Mouse (Mus musculus) heart, embryonic 10.5 days (tissue): ENCODE data around the gene Xrn2. TPM values are rescaled to one million over a fixed set of nuclear protein-coding genes. Genes with fewer than 3 reads are reported as not detected.
A peak's percentile ranks its signal among the peaks of the same experiment; 100 is the strongest.
"Not testable (repeated sequence)": the region's sequence is repeated elsewhere in the genome, so short reads cannot be mapped to it uniquely, and the experiment has no call there.

Experiments used
- DNase-seq: peaks from one replicate; pipeline ENCODE4 v3.0.0-alpha.2; 2017; ENCODE audit warnings: low spot score
- H3K27ac ChIP-seq: fragments of 300-500 bp; sonication (generic); 2 replicates; pipeline ENCODE4 v1.5.1; 2016; ENCODE audit warnings: mild to moderate bottlenecking
- H3K27me3 ChIP-seq: fragments of 300-500 bp; sonication (generic); 2 replicates; pipeline ENCODE4 v1.6.1; 2016; ENCODE audit warnings: mild to moderate bottlenecking; ENCODE audit not compliant: poor library complexity, insufficient read depth, severe bottlenecking
- H3K36me3 ChIP-seq: fragments of 300-500 bp; sonication (generic); 2 replicates; pipeline ENCODE4 v1.6.1; 2016; ENCODE audit warnings: mild to moderate bottlenecking, moderate library complexity
- H3K4me1 ChIP-seq: fragments of 300-500 bp; sonication (generic); 2 replicates; pipeline ENCODE4 v1.6.1; 2016; ENCODE audit warnings: mild to moderate bottlenecking
- H3K4me3 ChIP-seq: fragments of 300-500 bp; sonication (generic); 2 replicates; pipeline ENCODE4 v1.5.1; 2016; ENCODE audit warnings: mild to moderate bottlenecking, moderate library complexity
- H3K9me3 ChIP-seq: fragments of 300-500 bp; sonication (generic); 2 replicates; pipeline ENCODE4 v1.6.1; 2016; ENCODE audit warnings: mild to moderate bottlenecking, moderate library complexity
- WGBS: fragments of 180-500 bp; shearing (Covaris S2); methylation state at CpG from one replicate; pipeline ENCODE4 v1.1.7; 2016; 5-methylcytosine and 5-hydroxymethylcytosine counted together
- polyA plus RNA-seq: library from polyadenylated mRNA; unstranded; fragments of >200 nt; fragmentation: Nextera tagmentation; extraction: Ambion mirVana; gene quantifications from 2 replicates; pipeline ENCODE4 v1.2.1, GENCODE M21; 2016

Xrn2 gene
- polyA plus RNA-seq, 1 experiment from 2014 or later = 74.8 TPM

- Histone ChIP-seq H3K36me3 (peaks cover 11% of the 10 kb centered on the region; the same call in 1 of the 2 replicates), H3K4me3 (peak overlapping the region; percentile 88), H3K4me1 (peaks cover 8% of the 10 kb centered on the region; the same call in 1 of the 2 replicates), H3K27me3 (no peaks in the 10 kb centered on the region), H3K27ac (peak overlapping the region; percentile 97), H3K9me3 (no peaks in the 10 kb centered on the region)
- WGBS = 0% methylated on average over 59 of the region's 59 CpGs
- peak; percentile 93 for DNase-seq
Measured at GRCm38 (mm10) chr2:147013194-147013969, 586 bp downstream of the Xrn2 start.

GRCm38 (mm10) chr2:147014101-147014886, 1.5 kb downstream of the Xrn2 start:
- WGBS = 27% methylated on average over 15 of the region's 15 CpGs

GRCm38 (mm10) chr2:147022041-147022440, 9.2 kb downstream of the Xrn2 start:
- not testable (repeated sequence) for H3K27me3 ChIP-seq, DNase-seq, H3K9me3 ChIP-seq, H3K27ac ChIP-seq, H3K4me3 ChIP-seq, H3K4me1 ChIP-seq
- peaks cover 19% of the 10 kb centered on the region for H3K36me3 ChIP-seq
- WGBS = 88% methylated on average over 1 of the region's 1 CpGs

More at GRCm38 (mm10) chr2:147014101-147014886, 1.5 kb downstream of the Xrn2 start:
- peaks cover 11% of the 10 kb centered on the region; the same call in 1 of the 2 replicates for H3K36me3 ChIP-seq
- H3K9me3 ChIP-seq = no peaks in the 10 kb centered on the region
- no peaks in the 10 kb centered on the region for H3K27me3 ChIP-seq
- peaks cover 8% of the 10 kb centered on the region; the same call in 1 of the 2 replicates for H3K4me1 ChIP-seq
- H3K27ac ChIP-seq = peak overlapping the region; percentile 97
- DNase-seq = no peak
- peak overlapping the region; percentile 88 for H3K4me3 ChIP-seq

- Histone ChIP-seq H3K27me3 (no peaks in the 10 kb centered on the region), H3K36me3 (peaks cover 28% of the 10 kb centered on the region), H3K4me3 (no peak overlapping the region), H3K4me1 (no peaks in the 10 kb centered on the region), H3K27ac (no peak overlapping the region), H3K9me3 (no peaks in the 10 kb centered on the region)
- 95% methylated on average over 5 of the region's 5 CpGs for WGBS
- no peak for DNase-seq
Measured at GRCm38 (mm10) chr2:147023067-147023466, 10.3 kb downstream of the Xrn2 start.

- Histone ChIP-seq H3K4me3 (no peak overlapping the region), H3K4me1 (no peaks in the 10 kb centered on the region), H3K27ac (no peak overlapping the region), H3K36me3 (peaks cover 33% of the 10 kb centered on the region), H3K27me3 (no peaks in the 10 kb centered on the region), H3K9me3 (no peaks in the 10 kb centered on the region)
- WGBS = 84% methylated on average over 4 of the region's 4 CpGs
- no peak for DNase-seq
Measured at GRCm38 (mm10) chr2:147023560-147023959, 10.8 kb downstream of the Xrn2 start.

GRCm38 (mm10) chr2:147033065-147033464, 20.3 kb downstream of the Xrn2 start:
- no peaks in the 10 kb centered on the region for H3K4me1 ChIP-seq
- WGBS = 62% methylated on average over 2 of the region's 2 CpGs
- peaks cover 68% of the 10 kb centered on the region for H3K36me3 ChIP-seq

GRCm38 (mm10) chr2:147035864-147036263, 23.1 kb downstream of the Xrn2 start:
- H3K4me1 ChIP-seq = no peaks in the 10 kb centered on the region
- DNase-seq = no peak
- no peaks in the 10 kb centered on the region for H3K9me3 ChIP-seq
- WGBS = 95% methylated on average over 2 of the region's 2 CpGs
- H3K27ac ChIP-seq = no peak overlapping the region
- no peaks in the 10 kb centered on the region for H3K27me3 ChIP-seq
- H3K36me3 ChIP-seq = peaks cover 62% of the 10 kb centered on the region
- H3K4me3 ChIP-seq = no peak overlapping the region

More at GRCm38 (mm10) chr2:147033065-147033464, 20.3 kb downstream of the Xrn2 start:
- Histone ChIP-seq H3K27ac (no peak overlapping the region), H3K4me3 (no peak overlapping the region), H3K9me3 (no peaks in the 10 kb centered on the region), H3K27me3 (no peaks in the 10 kb centered on the region)
- no peak for DNase-seq

GRCm38 (mm10) chr2:147047051-147047450, 34.3 kb downstream of the Xrn2 start:
- H3K36me3 ChIP-seq = peaks cover 72% of the 10 kb centered on the region
- H3K27ac ChIP-seq = no peak overlapping the region
- no peak overlapping the region for H3K4me3 ChIP-seq
- no peaks in the 10 kb centered on the region for H3K9me3 ChIP-seq
- no peaks in the 10 kb centered on the region for H3K27me3 ChIP-seq
- no peak for DNase-seq
- H3K4me1 ChIP-seq = no peaks in the 10 kb centered on the region
- WGBS = 93% methylated on average over 3 of the region's 3 CpGs

- H3K9me3 ChIP-seq = no peaks in the 10 kb centered on the region
- 83% methylated on average over 2 of the region's 2 CpGs for WGBS
- peaks cover 65% of the 10 kb centered on the region for H3K36me3 ChIP-seq
- H3K4me1 ChIP-seq = no peaks in the 10 kb centered on the region
- DNase-seq = no peak
- H3K4me3 ChIP-seq = no peak overlapping the region
- H3K27me3 ChIP-seq = no peaks in the 10 kb centered on the region
- H3K27ac ChIP-seq = no peak overlapping the region
Measured at GRCm38 (mm10) chr2:147053229-147053892, 40.6 kb downstream of the Xrn2 start.

- Histone ChIP-seq H3K4me1 (no peaks in the 10 kb centered on the region), H3K27ac (no peak overlapping the region), H3K27me3 (no peaks in the 10 kb centered on the region), H3K9me3 (no peaks in the 10 kb centered on the region), H3K36me3 (peaks cover 39% of the 10 kb centered on the region), H3K4me3 (no peak overlapping the region)
- DNase-seq = no peak
- 74% methylated on average over 1 of the region's 1 CpGs for WGBS
Measured at GRCm38 (mm10) chr2:147067480-147068246, 54.9 kb downstream of the Xrn2 start.

GRCm38 (mm10) chr2:147069077-147069476, 56.3 kb downstream of the Xrn2 start:
- WGBS = 63% methylated on average over 1 of the region's 1 CpGs
- H3K36me3 ChIP-seq = peaks cover 34% of the 10 kb centered on the region

GRCm38 (mm10) chr2:147070305-147070704, 57.5 kb downstream of the Xrn2 start:
- Histone ChIP-seq H3K4me1 (no peaks in the 10 kb centered on the region), H3K27me3 (no peaks in the 10 kb centered on the region), H3K27ac (no peak overlapping the region), H3K9me3 (no peaks in the 10 kb centered on the region), H3K36me3 (peaks cover 34% of the 10 kb centered on the region; the same call in 1 of the 2 replicates), H3K4me3 (no peak overlapping the region)
- 82% methylated on average over 1 of the region's 1 CpGs for WGBS
- no peak for DNase-seq

More at GRCm38 (mm10) chr2:147069077-147069476, 56.3 kb downstream of the Xrn2 start:
- H3K27ac ChIP-seq = no peak overlapping the region
- H3K27me3 ChIP-seq = no peaks in the 10 kb centered on the region
- H3K4me3 ChIP-seq = no peak overlapping the region
- no peaks in the 10 kb centered on the region for H3K9me3 ChIP-seq
- no peak for DNase-seq
- no peaks in the 10 kb centered on the region for H3K4me1 ChIP-seq
